Mouse (Mus musculus) frontal cortex, postnatal 10 days (tissue): Measurements from ENCODE around the gene Cyb5r4.
"Not testable (repeated sequence)": the region's sequence is repeated elsewhere in the genome, so short reads cannot be mapped to it uniquely, and the experiment has no call there.

Source experiments
- DNase-seq, 2 experiments: peaks; one replicate each; pipeline ENCODE4 v3.0.0; 2022; ENCODE audit warnings: low spot score in 2 of 2, mixed read lengths in 1 of 2

The Cyb5r4 gene

DNA sequence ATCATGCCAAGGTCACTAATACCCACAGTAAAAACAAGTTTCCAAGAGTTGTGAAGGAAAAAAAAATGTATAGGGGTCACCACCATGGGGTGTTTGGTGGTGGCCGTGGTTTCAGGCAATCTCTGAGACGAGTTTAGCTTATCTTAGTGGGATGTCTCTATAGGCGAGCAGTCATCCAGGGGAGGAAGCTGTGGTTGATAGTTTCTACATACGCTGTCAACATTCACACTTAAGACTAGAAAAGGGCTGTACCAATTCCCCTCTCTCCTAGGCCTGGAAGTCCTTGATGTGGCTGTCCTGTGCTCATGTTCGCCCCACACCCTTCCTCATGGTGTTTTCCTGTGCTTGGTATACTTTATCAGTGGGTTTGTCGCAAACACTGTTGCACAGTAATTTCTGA is 4.0 kb downstream of the Cyb5r4 start:
- DNase-seq: no peak

- peak in 1 of 2 experiments; percentile 61 for DNase-seq
Observed at GRCm38 (mm10) chr9:87027423-87028084, 5.7 kb downstream of the Cyb5r4 start.

DNA sequence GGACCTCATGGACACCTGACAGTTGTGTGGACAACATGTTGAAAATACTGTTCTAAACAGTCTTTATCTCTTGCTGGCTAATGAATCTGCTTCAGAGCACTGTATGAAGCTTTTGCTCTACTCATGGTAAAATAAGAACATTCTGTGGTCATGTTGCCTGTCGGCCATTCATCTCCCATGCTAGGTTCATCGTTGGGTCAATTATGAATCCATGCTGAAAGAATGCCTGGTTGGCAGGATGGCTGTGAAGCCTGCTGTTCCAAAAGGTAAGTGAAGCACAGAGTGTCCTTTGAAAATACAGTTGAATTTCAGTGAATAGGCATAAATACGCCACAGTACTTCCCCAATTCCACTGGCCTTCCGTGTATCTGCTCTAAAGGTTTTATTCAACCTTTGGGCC is 10.4 kb downstream of the Cyb5r4 start:
- DNase-seq: no peak

- no peak for DNase-seq
Observed at GRCm38 (mm10) chr9:87034831-87035580, 13.2 kb downstream of the Cyb5r4 start.

DNA sequence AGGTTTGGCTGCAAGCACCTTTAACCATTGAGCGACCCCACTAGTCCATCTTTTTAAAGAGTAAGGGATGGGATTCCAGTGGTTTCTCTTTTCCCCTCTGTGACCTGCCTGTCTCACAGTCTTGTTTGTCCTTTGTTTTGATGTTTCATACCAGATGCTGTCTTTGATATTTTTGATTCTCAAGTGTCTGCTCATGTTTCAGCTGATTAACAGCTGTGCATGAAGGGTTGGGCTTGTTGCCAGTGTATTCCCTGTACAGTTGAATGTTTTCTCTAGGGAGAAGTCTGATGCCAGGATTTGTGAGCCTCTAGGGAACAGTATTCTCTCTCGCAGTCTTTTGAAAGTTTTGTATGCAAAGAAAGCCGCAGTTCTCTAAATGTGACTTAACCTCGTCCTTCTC is 27.6 kb downstream of the Cyb5r4 start:
- no peak for DNase-seq

DNA sequence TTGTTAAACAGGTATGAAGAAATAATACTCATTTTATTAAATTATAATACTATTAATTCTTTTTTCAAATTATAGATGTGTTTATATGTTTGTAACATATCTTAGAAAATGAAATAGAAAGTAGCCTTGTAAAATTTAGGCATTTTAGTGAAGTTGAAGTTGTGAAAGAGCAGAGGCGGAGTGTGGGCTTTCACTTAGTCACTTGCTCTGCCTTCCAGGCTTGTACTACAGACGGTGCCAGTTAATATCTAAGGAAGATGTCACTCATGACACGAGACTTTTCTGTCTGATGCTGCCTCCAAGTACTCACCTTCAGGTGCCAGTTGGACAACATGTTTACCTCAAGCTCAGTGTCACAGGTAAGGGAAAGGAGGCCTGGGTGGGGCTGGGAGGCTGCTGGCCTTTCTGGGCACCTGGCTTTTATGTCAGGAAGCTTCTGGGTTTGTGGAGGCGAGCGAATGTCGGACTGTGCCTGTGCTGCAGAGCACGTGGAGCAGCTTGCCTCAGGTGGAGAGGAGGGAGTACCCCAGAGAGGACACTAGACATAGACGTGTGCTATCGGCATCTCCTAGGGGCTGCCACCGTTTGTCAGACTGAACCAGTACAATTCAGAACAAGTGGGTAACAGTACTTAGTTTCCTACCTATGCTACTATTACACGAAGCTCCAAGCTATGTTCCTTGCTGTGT is 33.9 kb downstream of the Cyb5r4 start:
- no peak for DNase-seq

- no peak for DNase-seq
Observed at GRCm38 (mm10) chr9:87062337-87062736, 40.5 kb downstream of the Cyb5r4 start.

DNA sequence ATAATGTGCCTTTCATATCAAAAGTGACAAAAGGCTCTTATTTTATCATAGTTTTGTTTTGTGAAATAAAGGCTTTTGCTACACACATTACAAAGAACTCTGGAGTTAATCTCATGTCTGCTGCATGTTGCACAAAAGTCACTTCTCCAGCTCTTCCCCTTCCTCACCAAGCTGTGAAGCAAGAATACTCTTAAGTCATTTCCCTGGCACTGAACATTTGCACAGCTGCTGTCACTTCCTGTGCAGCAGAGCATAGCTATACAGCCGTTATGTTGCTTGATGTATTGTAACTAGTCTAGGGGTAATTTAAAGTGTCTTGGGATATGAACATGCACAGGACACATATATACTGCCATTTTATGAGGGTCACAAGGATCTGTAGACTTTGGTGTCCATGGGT is 46.3 kb downstream of the Cyb5r4 start:
- no peak for DNase-seq

GRCm38 (mm10) chr9:87071566-87071965 is 49.8 kb downstream of the Cyb5r4 start:
- not testable (repeated sequence) for DNase-seq

DNA sequence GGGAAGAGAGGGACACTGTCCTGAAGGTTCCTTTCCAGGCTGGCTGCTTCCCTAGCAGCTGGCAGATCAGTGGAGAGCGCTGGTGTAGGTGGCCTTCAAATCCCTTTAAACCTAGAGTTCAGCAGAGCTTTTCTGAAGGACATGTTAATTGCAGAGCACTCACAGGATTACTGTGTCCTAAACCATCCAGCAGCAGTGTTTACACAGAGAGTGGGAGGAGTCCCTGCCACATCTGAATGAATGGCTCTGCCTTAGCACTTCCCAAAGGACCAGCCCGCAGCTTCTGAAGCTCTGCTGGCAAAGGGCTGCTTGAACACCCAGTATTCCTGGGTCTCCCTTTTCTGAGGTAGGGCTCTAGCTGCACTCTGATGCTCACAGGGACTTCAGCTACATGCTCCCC is 56.1 kb downstream of the Cyb5r4 start:
- no peak for DNase-seq

DNA sequence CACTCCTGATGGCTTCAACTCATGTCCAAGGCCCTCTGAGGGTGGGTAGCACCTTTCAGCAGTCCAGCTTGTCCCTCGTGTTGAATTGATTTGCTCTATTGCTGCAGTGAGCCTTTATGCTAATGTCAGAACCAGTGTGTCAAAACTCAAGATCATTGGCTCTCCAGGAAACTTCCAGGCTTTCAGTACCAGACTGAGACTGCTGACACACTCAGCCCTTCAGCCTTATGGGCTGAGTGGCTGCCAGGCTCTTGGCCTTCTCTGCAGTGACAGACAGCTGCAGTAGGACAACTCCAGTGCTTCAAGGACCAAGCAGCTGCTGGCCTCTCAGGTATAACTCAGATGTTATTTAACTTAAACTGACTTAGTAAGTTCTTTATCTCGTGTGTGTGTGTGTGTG is 57.7 kb downstream of the Cyb5r4 start:
- DNase-seq: no peak

- DNase-seq: no peak
Observed at GRCm38 (mm10) chr9:87086991-87087390, 65.2 kb downstream of the Cyb5r4 start.

GRCm38 (mm10) chr9:87097989-87098388 is 76.2 kb downstream of the Cyb5r4 start:
- no peak for DNase-seq

- no peak for DNase-seq
Observed at GRCm38 (mm10) chr9:87115019-87115418, 93.2 kb downstream of the Cyb5r4 start.

DNA sequence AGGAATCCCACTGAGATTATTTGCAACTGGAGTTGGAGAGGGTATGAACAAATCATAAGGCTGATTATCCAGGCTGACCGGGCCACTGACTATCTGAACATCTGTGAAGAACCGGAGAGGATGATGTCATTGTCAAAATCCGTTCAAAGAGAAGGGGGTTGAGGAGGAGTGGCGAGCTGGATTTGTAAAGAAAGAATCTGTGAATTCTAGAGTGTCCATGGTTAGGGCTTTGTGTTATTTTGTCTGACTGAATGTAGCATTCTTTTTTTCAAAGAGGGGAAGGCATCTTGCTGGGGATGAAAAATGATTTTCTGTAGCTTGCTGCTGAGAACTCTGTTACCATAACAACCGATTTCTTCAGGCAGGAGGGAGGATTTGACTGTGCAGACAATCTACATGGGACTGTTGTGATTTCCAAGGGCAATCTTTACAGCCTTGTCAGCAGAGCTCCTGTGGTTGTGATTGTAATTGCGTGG is 93.7 kb downstream of the Cyb5r4 start:
- DNase-seq: no peak

DNA sequence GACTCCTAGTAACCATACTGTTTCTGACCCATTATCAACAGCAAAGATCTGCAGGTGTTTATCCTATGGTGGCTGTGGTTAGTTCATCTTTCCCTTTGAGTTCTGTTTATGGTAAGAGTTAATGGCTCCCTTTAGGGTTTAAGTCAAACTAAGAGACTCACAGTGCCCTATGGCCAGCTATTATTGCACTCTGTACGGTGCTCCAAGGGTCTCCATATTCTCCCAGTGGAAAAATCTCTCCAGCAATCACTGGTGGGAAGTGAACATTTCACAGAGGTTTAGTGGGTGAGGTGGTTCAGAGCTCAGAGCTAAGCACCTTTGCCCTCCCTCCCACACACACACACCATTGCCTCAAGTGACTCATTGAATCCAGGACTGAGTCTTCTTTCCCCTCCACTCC is 94.2 kb downstream of the Cyb5r4 start:
- no peak for DNase-seq

- DNase-seq: no peak
Observed at GRCm38 (mm10) chr9:87118996-87119395, 97.2 kb downstream of the Cyb5r4 start.

- no peak for DNase-seq
Observed at GRCm38 (mm10) chr9:87121956-87122493, 100.2 kb downstream of the Cyb5r4 start.

DNA sequence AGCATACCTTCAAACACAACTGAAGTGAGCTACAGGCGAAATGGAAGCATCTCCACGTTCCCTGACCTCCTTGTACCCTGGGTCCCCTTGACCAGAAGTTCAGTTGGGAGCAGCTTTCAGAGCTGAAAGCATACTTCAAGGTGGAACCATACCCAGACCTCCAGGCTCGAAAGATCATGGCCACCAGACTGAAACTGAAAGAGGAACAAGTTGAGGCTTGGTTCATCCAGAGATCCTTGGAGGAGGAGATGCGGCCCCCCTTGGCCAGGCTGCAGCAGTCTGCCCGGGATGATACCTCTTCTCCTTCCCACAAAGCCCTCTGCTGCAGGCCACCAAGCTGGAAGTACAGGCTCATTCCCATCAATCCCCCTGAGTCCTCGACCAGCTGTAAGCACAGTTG is 105.2 kb downstream of the Cyb5r4 start:
- DNase-seq: not testable (repeated sequence)
